Mouse (Mus musculus): ENCODE measurements around the gene Filip1. TPM values are rescaled to one million over a fixed set of nuclear protein-coding genes. Genes with fewer than 3 reads are reported as not detected.

Gene Filip1
- total RNA-seq, 2 experiments from 2014 or later = 17.8 to 20.9 TPM

- intact Hi-C loops (cut with DNase I) = no loop called here
- DNase-seq (ENCODE audit: low spot score in 2 of 2) = peak; percentile 22 to 63
These were observed 92.7 kb downstream of the Filip1 start for GRCm38 (mm10) chr9:79919750-79920539.

- DNase-seq (ENCODE audit: low spot score in 2 of 2) = no peak
- intact Hi-C loops (cut with DNase I) = no loop called here
These were observed 93.3 kb downstream of the Filip1 start for GRCm38 (mm10) chr9:79919303-79919721.

GRCm38 (mm10) chr9:79918325-79919117 lies 94.1 kb downstream of the Filip1 start:
- no peak for DNase-seq (ENCODE audit: low spot score in 2 of 2)
- intact Hi-C loops (cut with DNase I) = no loop called here

GRCm38 (mm10) chr9:79914276-79914675 lies 98.4 kb downstream of the Filip1 start:
- intact Hi-C loops (cut with DNase I) = no loop called here
- no peak for DNase-seq (ENCODE audit: low spot score in 2 of 2)

GRCm38 (mm10) chr9:79912971-79913370 lies 99.7 kb downstream of the Filip1 start:
- DNase-seq (ENCODE audit: low spot score in 2 of 2) = no peak
- intact Hi-C loops (cut with DNase I) = no loop called here

GRCm38 (mm10) chr9:79910166-79910565 lies 102.5 kb downstream of the Filip1 start:
- intact Hi-C loops (cut with DNase I) = no loop called here
- no peak for DNase-seq (ENCODE audit: low spot score in 2 of 2)

GRCm38 (mm10) chr9:79898815-79899214 lies 113.8 kb downstream of the Filip1 start:
- no peak for DNase-seq (ENCODE audit: low spot score in 2 of 2)
- intact Hi-C loops (cut with DNase I) = no loop called here

- DNase-seq (ENCODE audit: low spot score in 2 of 2) = no peak
- intact Hi-C loops (cut with DNase I) = no loop called here
These were observed 118.0 kb downstream of the Filip1 start for GRCm38 (mm10) chr9:79894665-79895064.

GRCm38 (mm10) chr9:79893841-79894612 lies 118.6 kb downstream of the Filip1 start:
- DNase-seq (ENCODE audit: low spot score in 2 of 2) = no peak
- intact Hi-C loops (cut with DNase I) = no loop called here

- no peak for DNase-seq (ENCODE audit: low spot score in 2 of 2)
- intact Hi-C loops (cut with DNase I) = no loop called here
These were observed 120.5 kb downstream of the Filip1 start for GRCm38 (mm10) chr9:79892183-79892582.

GRCm38 (mm10) chr9:79890488-79890887 lies 122.2 kb downstream of the Filip1 start:
- DNase-seq (ENCODE audit: low spot score in 2 of 2) = no peak
- intact Hi-C loops (cut with DNase I) = no loop called here

GRCm38 (mm10) chr9:79889132-79889531 lies 123.5 kb downstream of the Filip1 start:
- DNase-seq (ENCODE audit: low spot score in 2 of 2) = no peak
- intact Hi-C loops (cut with DNase I) = loop anchor here (5.0 kb wide), 1 partner anchor 113 kb away; no protein-coding TSS in a partner anchor

GRCm38 (mm10) chr9:79885244-79886210 lies 127.1 kb downstream of the Filip1 start:
- intact Hi-C loops (cut with DNase I) = loop anchor here (5.0 kb wide), 1 partner anchor 117 kb away; no protein-coding TSS in a partner anchor
- DNase-seq (ENCODE audit: low spot score in 2 of 2) = no peak

- DNase-seq (ENCODE audit: low spot score in 2 of 2) = no peak
- intact Hi-C loops (cut with DNase I) = no loop called here
These were observed 129.5 kb downstream of the Filip1 start for GRCm38 (mm10) chr9:79883139-79883538.

- no peak for DNase-seq (ENCODE audit: low spot score in 2 of 2)
These were observed 132.6 kb downstream of the Filip1 start for GRCm38 (mm10) chr9:79880031-79880430.

GRCm38 (mm10) chr9:79875522-79876131 lies 137.0 kb downstream of the Filip1 start:
- DNase-seq (ENCODE audit: low spot score in 2 of 2) = no peak
- intact Hi-C loops (cut with DNase I) = no loop called here

More at GRCm38 (mm10) chr9:79880031-79880430, 132.6 kb downstream of the Filip1 start:
- intact Hi-C loops (cut with DNase I) = no loop called here

GRCm38 (mm10) chr9:79872598-79872997 lies 140.1 kb downstream of the Filip1 start:
- DNase-seq (ENCODE audit: low spot score in 2 of 2) = no peak
- intact Hi-C loops (cut with DNase I) = no loop called here

- intact Hi-C loops (cut with DNase I) = no loop called here
- DNase-seq (ENCODE audit: low spot score in 2 of 2) = no peak
These were observed 143.1 kb downstream of the Filip1 start for GRCm38 (mm10) chr9:79869512-79869911.
